Mouse (Mus musculus): ENCODE data around the gene Dbnl.

Dbnl gene

DNA sequence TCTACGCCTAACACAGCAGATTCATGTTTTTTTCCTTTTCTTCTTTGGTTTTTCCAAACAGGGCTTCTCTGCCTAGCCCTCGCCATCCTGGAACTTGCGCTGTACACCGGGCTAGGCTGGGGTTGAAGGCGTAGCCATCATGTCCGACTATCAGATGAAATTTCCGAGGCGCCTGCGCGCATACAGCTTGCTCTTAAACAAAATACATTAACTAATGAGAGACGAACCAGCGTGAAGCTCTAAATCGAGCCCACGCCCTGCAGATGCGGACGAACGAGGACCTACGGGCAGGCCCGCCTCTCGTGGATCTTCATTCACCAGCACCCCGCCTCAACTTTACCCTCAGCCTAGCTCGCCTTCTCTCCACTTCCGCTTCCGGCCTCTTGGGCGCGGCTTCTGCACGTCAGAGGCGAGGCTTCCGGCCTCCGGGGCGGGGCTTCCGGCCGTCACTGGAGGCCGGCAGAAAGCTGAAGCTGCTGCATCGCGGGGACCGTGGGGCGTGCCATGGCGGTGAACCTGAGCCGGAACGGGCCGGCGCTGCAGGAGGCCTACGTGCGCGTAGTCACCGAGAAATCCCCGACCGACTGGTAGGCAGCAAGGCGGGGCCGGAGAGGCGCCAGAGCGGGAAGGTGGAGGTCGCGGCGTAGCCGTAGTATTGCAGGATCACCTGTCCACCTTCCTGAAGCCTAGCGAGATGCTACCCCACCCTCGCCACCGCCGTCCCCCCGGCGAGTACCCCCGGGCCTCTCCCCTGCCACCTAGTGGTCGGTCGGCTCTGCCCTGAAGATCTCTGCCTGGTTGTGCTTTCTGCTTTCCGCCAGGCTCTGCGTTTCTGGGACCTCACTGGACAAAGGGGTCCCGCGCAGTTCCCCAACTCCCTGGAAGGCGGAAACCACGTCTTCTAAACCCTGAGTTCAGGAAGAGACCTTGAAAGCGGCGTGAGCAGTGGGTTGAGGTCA is at the start of gene Dbnl:
Gene Dbnl (plus strand): TSS at position 433 of the 959 bp plus-strand sequence.
- POLR2A ChIA-PET: interaction anchor here (0.5 to 11.2 kb wide), 64 partner anchors 10 to 829 kb away, joined by 3 to 123 read pairs (median 4); partner anchors contain the start of genes Urgcp (in 4 of the 4), Pgam2 (in 2 of the 4), Pold2 (in 2 of the 4) and Ccdc117 (in 1 of the 4)
- CTCF ChIA-PET: interaction anchor here (0.6 to 2.6 kb wide), 26 partner anchors 9 to 527 kb away, joined by 3 to 18 read pairs (median 3); partner anchors contain the start of genes Kremen1 (in 1 of the 4), Mrps24 (in 1 of the 4), Pgam2 (in 1 of the 4) and Urgcp (in 1 of the 4)

DNA sequence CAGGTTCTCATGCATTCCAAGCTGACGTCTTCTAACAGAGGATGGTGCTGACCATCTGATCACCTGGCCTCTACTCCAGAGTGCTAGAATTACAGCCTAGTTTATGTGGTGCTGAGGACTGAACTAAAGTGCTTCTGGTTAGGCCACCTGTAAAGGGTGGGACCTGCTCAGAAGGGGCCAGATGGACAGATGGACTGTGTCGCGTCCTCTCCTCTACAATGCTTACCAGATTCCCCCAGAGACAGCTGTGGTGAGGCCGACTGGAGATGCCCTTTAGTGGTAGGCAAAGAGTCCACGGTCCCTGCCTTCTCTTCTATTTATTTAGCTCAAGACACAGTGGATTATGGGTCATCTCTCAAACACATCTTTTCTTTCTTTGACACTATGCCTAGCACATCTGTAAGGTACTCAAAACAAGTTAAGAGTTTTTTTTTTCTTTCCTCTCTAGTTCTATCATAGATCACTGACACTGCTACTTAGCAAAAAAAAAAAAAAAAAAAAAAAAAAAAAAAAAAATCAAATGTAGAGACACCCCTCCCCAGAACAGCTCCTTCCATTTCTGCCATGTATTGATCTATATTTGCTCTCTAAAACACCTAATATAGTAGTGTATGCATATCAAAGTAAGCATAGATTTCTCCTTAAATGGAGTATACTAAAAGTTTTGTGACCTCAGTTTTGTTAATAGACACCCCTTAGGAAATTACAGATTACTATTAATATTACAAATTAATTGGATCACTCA is 49.2 kb upstream of the Dbnl start:
- POLR2A ChIA-PET: interaction anchor here in 3 of 4 experiments (0.6 to 3.9 kb wide), 11 partner anchors 9 to 230 kb away, joined by 3 to 19 read pairs (median 4); partner anchors contain the start of genes Mrps24 (in 2 of the 3) and Urgcp (in 2 of the 3)
- CTCF ChIA-PET: interaction anchor here in 2 of 4 experiments (0.7 to 1.6 kb wide), 2 partner anchors 14 to 147 kb away, joined by 4 to 6 read pairs; no protein-coding TSS in a partner anchor

DNA sequence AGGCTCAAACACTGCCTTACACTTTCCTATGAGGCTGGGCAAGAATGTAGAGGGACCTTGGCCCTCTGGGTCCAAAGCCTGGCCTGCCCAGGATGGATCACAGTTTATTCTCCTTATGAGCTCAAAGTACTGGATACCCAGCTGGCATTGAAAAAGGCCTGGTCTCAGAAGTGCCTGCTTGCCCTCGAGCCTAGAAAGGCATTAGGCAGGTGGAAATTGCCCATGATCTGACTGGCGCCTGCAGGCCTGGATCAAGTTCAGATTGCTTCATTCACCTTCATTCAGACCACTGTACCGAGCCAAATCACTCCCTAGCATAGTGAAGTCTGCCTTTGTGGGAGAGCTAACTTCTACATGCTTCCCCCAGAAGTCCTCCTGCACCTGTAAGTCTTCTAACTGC is 48.4 kb upstream of the Dbnl start:
- CTCF ChIA-PET: interaction anchor here in 1 of 4 experiments (0.6 kb wide), 1 partner anchor 783 kb away, joined by 3 read pairs; no protein-coding TSS in a partner anchor
- POLR2A ChIA-PET: interaction anchor here in 3 of 4 experiments (0.7 to 3.9 kb wide), 11 partner anchors 10 to 37 kb away, joined by 3 to 19 read pairs (median 4); partner anchors contain the start of genes Mrps24 (in 2 of the 3) and Urgcp (in 2 of the 3)

DNA sequence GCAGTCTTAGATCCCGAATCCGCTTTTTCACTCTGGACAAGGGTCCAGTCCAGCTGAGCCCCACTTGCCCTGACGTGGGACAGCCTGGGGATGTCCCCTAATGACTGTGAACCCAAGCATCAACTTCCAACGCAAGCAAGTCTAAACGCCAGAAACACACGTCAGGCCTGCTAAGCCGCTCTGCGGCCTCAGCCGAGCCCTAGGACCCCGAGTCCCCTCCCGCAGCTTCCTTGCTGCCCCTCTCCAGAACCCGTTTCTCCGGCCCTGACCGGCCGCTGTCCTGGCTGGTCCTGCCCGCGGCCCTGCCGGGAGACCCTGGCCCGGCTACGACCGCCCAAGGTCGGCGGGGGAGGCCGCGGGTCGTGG is 47.7 kb upstream of the Dbnl start:
- ChIA-PET CTCF (interaction anchor here in 1 of 4 experiments (0.6 to 1.7 kb wide), 4 partner anchors 21 to 481 kb away, joined by 3 to 5 read pairs (median 3); partner anchors contain the start of gene Urgcp), POLR2A (interaction anchor here in 3 of 4 experiments (1.0 to 4.3 kb wide), 21 partner anchors 8 to 242 kb away, joined by 3 to 29 read pairs (median 6); partner anchors contain the start of genes Urgcp (in 3 of the 3) and Dbnl (in 2 of the 3))

DNA sequence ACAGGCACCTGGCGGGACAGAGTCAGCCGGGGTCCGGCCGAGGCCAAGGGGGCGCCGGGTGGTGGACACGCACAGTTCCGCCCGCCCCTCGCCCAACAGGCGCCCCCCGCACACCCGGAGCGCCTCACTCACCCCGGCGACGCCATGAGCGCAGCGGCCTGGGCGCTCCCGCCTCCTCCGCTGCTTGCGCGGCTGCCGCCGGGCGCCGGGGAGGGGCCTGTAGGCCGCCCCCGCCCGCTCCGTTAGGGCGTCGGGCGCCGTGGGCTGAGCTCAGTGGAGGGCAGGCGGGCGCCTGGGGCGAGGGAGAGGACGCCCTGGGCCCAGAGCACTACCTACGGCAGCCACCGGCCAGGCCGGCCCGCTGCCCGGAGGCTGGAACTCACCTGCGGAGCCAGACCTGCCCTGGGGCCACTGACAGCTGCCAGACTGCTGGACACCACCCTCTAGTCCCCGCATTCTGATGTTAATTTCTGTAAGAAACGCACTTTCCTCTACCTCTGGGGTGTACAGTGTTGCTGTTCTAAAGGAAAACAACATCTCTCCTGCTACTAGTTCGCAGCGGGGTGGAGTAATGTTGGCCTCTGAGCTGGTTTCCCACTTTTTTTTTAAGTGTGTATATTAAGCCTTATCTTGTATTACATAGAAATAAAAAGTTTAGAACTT is 47.2 kb upstream of the Dbnl start:
- CTCF ChIA-PET: interaction anchor here in 3 of 4 experiments (0.6 to 1.7 kb wide), 8 partner anchors 18 to 1051 kb away, joined by 3 to 8 read pairs (median 4); partner anchors contain the start of gene Urgcp (in 1 of the 3)
- POLR2A ChIA-PET: interaction anchor here (0.6 to 4.3 kb wide), 31 partner anchors 8 to 885 kb away, joined by 3 to 29 read pairs (median 5); partner anchors contain the start of genes Urgcp (in 4 of the 4), Dbnl (in 3 of the 4), Ccdc117 (in 1 of the 4) and Mrps24 (in 1 of the 4)

DNA sequence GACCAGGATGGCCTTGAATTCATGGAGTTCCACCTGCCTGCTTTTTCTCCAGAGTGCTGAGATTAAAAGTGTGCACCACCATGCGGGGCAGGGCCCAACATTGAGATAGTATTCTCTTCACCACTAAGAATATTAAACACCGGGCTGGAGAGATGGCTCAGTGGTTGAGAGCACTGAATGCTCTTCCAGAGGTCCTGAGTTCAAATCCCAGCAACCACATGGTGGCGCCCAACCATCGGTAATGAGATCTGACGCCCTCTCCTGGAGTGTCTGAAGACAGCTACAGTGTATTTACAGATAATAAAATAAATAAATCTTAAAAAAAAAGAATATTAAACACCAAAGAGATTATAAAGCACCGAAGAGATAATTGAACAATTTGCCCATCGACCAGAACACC is 46.2 kb upstream of the Dbnl start:
- CTCF ChIA-PET: interaction anchor here in 2 of 4 experiments (0.6 to 1.7 kb wide), 7 partner anchors 9 to 1052 kb away, joined by 3 to 5 read pairs (median 3); no protein-coding TSS in a partner anchor
- POLR2A ChIA-PET: interaction anchor here (0.6 to 4.3 kb wide), 21 partner anchors 9 to 679 kb away, joined by 3 to 29 read pairs (median 5); partner anchors contain the start of genes Urgcp (in 4 of the 4), Dbnl (in 3 of the 4) and Ccdc117 (in 1 of the 4)

- ChIA-PET CTCF (no interaction called here), POLR2A (interaction anchor here in 2 of 4 experiments (0.6 to 1.9 kb wide), 2 partner anchors 17 to 53 kb away, joined by 3 to 4 read pairs; partner anchors contain the start of gene Urgcp (in 1 of the 2))
Measured at GRCm38 (mm10) chr11:5744951-5745350, 43.3 kb upstream of the Dbnl start.

GRCm38 (mm10) chr11:5753755-5754154 is 34.5 kb upstream of the Dbnl start:
- POLR2A ChIA-PET: interaction anchor here in 3 of 4 experiments (0.6 to 3.0 kb wide), 5 partner anchors 8 to 342 kb away, joined by 4 to 27 read pairs (median 26); partner anchors contain the start of gene Urgcp (in 3 of the 3)
- CTCF ChIA-PET: no interaction called here

DNA sequence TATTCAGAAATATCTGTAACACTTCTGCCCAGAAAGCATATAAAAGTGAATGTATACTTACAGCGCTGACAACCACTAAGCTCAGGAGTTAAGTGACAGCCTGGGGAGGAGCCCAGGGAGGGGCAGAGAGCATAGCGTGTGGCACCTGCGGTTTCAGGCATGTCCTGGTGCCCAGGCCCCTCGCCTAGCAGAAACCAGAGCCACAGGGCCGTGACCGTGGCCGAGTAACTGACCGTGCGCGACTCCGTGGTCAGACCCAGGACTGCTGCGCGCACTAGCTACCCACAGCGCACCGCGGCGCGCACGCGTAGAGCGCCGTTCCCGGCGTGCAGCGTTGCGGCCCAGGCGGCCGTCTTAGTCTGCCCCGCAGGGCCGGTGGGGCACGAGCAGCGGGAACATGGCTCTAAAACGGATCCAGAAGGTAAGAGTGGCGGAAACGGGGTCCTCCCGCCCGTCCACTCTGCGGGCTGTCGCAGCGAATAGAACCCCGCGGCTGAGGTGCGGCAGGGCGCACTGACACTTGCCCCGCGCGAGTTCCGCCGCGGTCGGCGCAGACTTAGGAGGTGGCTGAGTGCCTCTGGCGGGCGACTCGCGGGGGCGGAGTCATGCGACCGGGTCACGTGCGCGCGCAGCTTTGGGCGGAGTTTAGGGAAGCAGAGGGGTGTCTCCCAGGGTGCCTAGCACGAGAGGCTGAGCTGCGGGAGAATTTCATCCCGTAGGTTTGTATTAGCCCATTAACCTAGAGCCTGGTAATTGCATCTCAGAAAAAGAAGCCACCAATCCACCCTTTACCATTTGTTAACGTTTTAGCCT is 26.3 kb upstream of the Dbnl start, which contains the start of gene Urgcp:
Gene Urgcp (minus strand): TSS at position 557 of the 813 bp plus-strand sequence.
- POLR2A ChIA-PET: interaction anchor here (0.6 to 4.3 kb wide), 140 partner anchors 8 to 913 kb away, joined by 3 to 29 read pairs (median 4); partner anchors contain the start of genes Dbnl (in 4 of the 4), Mrps24 (in 4 of the 4), Ccdc117 (in 3 of the 4) and Pgam2 (in 2 of the 4)
- CTCF ChIA-PET: interaction anchor here in 3 of 4 experiments (0.5 to 1.6 kb wide), 12 partner anchors 21 to 293 kb away, joined by 3 to 5 read pairs (median 3); partner anchors contain the start of genes Dbnl (in 3 of the 3) and Mrps24 (in 1 of the 3)

- ChIA-PET POLR2A (interaction anchor here (0.6 to 4.3 kb wide), 89 partner anchors 9 to 914 kb away, joined by 3 to 29 read pairs (median 5); partner anchors contain the start of genes Dbnl (in 4 of the 4), Mrps24 (in 4 of the 4), Ccdc117 (in 3 of the 4) and Pgam2 (in 2 of the 4)), CTCF (interaction anchor here in 3 of 4 experiments (0.5 to 1.6 kb wide), 6 partner anchors 21 to 124 kb away, joined by 3 to 5 read pairs (median 3); partner anchors contain the start of gene Dbnl (in 1 of the 3))
Measured at GRCm38 (mm10) chr11:5762633-5762982, 25.7 kb upstream of the Dbnl start.

GRCm38 (mm10) chr11:5766019-5766418 is 22.3 kb upstream of the Dbnl start:
- ChIA-PET POLR2A (interaction anchor here in 2 of 4 experiments (0.9 to 1.4 kb wide), 5 partner anchors 22 to 114 kb away, joined by 3 to 5 read pairs (median 4); partner anchors contain the start of gene Dbnl (in 2 of the 2)), CTCF (interaction anchor here in 2 of 4 experiments (0.6 to 1.0 kb wide), 3 partner anchors 74 to 207 kb away, joined by 3 read pairs; no protein-coding TSS in a partner anchor)

GRCm38 (mm10) chr11:5778481-5778880 is 9.8 kb upstream of the Dbnl start:
- POLR2A ChIA-PET: interaction anchor here in 3 of 4 experiments (0.5 to 4.4 kb wide), 8 partner anchors 9 to 182 kb away, joined by 3 to 16 read pairs (median 6); partner anchors contain the start of genes Dbnl (in 2 of the 3) and Urgcp (in 2 of the 3)
- CTCF ChIA-PET: interaction anchor here in 1 of 4 experiments (1.0 to 1.7 kb wide), 2 partner anchors 35 to 310 kb away, joined by 3 to 4 read pairs; no protein-coding TSS in a partner anchor

DNA sequence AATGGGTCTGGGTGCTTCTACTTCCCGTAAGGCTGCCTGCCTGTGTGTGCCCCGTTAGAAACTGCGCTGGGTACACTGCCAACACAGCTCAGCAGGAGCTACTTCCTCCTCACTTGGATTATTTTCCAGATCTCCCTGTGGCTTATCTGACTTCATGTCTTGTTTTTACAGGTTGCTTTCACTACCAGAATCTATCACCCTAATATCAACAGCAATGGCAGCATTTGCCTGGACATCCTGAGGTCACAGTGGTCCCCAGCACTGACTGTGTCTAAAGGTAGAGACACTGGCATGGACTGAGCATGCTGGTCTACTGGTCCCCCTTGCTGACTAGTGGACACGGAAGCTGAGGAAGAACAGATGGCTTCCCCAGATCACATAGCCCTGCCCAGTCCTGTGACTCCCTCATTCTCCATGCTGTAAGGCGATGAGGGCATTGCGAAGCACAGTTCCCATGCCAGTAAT is 8.2 kb upstream of the Dbnl start:
- ChIA-PET CTCF (interaction anchor here in 1 of 4 experiments (1.2 kb wide), 1 partner anchor 11 kb away, joined by 3 read pairs; no protein-coding TSS in a partner anchor), POLR2A (interaction anchor here in 3 of 4 experiments (0.5 to 4.4 kb wide), 5 partner anchors 8 to 175 kb away, joined by 3 to 16 read pairs (median 5); partner anchors contain the start of genes Dbnl (in 1 of the 3), Polm (in 1 of the 3) and Ykt6 (in 1 of the 3))

DNA sequence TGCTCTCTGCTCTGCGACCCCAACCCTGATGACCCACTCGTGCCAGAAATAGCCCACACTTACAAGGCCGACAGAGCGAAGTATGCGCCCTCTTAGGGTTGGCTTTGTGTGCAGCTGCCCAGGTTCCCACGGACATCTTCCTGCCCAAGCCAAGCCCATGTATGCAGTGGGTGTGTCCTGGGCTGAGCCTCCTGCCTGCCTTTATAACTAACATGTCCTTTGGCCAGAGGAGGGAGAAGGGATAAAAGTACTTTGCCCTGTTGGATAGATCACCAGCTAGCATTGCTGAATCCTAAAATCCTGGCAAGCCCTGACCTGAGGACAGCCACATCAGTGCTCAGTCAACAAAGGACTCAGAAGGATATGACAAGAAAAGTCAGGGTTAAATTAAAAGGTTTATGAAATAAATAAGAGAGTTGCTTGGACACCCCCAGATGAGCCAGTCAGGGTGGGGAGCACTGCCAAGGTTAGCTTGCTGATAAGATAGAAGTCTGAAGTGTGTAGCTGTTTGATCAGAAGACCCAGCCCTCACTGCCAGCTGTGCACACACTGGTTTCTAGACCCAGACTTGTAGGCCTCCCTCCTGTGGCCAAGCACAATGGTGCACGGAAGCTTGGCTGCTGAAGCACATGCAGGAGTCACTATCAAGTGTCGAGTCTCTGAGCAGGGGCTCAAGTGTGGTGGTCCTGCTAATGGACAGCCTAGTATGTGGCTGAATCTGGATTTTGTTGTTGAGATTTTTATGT is 5.9 kb upstream of the Dbnl start:
- ChIA-PET POLR2A (interaction anchor here in 2 of 4 experiments (0.8 to 1.7 kb wide), 6 partner anchors 15 to 305 kb away, joined by 3 to 4 read pairs (median 3); no protein-coding TSS in a partner anchor), CTCF (interaction anchor here in 2 of 4 experiments (0.7 to 1.0 kb wide), 3 partner anchors 40 to 56 kb away, joined by 3 read pairs; no protein-coding TSS in a partner anchor)
